Comparison of ENCODE assay signal across 1 mouse cellular context in the genomic region with DNA sequence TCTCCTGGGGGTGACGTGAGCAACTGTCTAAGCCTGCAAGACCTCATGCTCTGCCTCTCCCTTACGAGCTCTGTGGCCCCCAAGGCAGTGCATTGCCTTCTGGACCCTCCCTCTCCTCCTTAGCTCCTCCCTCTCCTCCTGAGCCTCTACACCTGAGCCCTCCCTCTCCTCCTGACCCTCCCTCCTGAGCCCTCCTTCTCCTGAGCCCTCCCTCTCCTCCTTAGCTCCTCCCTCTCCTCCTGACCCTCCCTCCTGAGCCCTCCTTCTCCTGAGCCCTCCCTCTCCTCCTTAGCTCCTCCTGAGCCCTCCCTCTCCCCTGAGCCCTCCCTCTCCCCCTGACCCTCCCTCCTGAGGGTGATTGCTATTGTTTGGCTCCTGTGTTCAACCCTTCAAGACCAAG.
TF ChIP-seq lines count a peak whose summit lies in the region.

No protein-coding gene starts in this region.

TF ChIP-seq in ES-E14, 5 proteins besides CTCF, POLR2A, EP300 and RAD21:
- TF ChIP-seq ZNF384 (IDR thresholded peaks at IDR 0.05; ENCODE audit: low read depth, low read length): no peak
- TF ChIP-seq HCFC1 (IDR thresholded peaks at IDR 0.05; ENCODE audit: borderline replicate concordance, insufficient read depth, low read length): no peak
